Mouse (Mus musculus) bone marrow macrophage, adult 2 months (primary cell): ENCODE data around the gene Pcyt2.

Source experiments
- CTCF ChIP-seq: IDR thresholded peaks from 2 replicates; pipeline ENCODE4 v1.5.1; 2012; ENCODE audit warnings: low read depth, mild to moderate bottlenecking, low read length, moderate library complexity
- POLR2A ChIP-seq: IDR thresholded peaks from 2 replicates; pipeline ENCODE4 v1.6.1; 2012; ENCODE audit warnings: mild to moderate bottlenecking, low read depth, low read length, borderline replicate concordance

GRCm38 (mm10) chr11:120661076-120661460, 43.3 kb upstream of the Pcyt2 start, which contains the start of gene Notum:
- TF ChIP-seq POLR2A (no peak), CTCF (no peak)
